Mouse (Mus musculus) embryonic facial prominence, embryonic 12.5 days (tissue): ENCODE measurements around the gene Cxcr6. TPM values are rescaled to one million over a fixed set of nuclear protein-coding genes. Genes with fewer than 3 reads are reported as not detected.
A peak's percentile ranks its signal among the peaks of the same experiment; 100 is the strongest.

Experiments used
- ATAC-seq: fragments of 200-750 bp; cut with Nextera tagmentation; 2 replicates; pipeline ENCODE4 v1.8.0; 2017; ENCODE audit not compliant: insufficient number of reproducible peaks, insufficient read depth, low FRiP score, low TSS enrichment
- H3K27ac ChIP-seq: fragments of 300-500 bp; sonication (generic); 2 replicates; pipeline ENCODE4 v1.5.1; 2016; ENCODE audit warnings: mild to moderate bottlenecking
- H3K27me3 ChIP-seq: fragments of 300-500 bp; sonication (generic); 2 replicates; pipeline ENCODE4 v1.6.1; 2016; ENCODE audit warnings: mild to moderate bottlenecking, moderate library complexity
- H3K36me3 ChIP-seq: fragments of 300-500 bp; sonication (generic); 2 replicates; pipeline ENCODE4 v1.6.1; 2016; ENCODE audit warnings: mild to moderate bottlenecking
- H3K4me1 ChIP-seq: fragments of 300-500 bp; sonication (generic); 2 replicates; pipeline ENCODE4 v1.6.1; 2016
- H3K4me2 ChIP-seq: fragments of 300-500 bp; sonication (generic); replicated peaks from 2 replicates; pipeline ENCODE4 v1.6.1; 2016; ENCODE audit warnings: mild to moderate bottlenecking, moderate library complexity
- H3K4me3 ChIP-seq: fragments of 300-500 bp; sonication (generic); 2 replicates; pipeline ENCODE4 v1.5.1; 2016; ENCODE audit warnings: mild to moderate bottlenecking
- H3K9ac ChIP-seq: fragments of 300-500 bp; sonication (generic); 2 replicates; pipeline ENCODE4 v1.6.1; 2016; ENCODE audit warnings: mild to moderate bottlenecking, moderate library complexity
- H3K9me3 ChIP-seq: fragments of 300-500 bp; sonication (generic); 2 replicates; pipeline ENCODE4 v1.6.1; 2016; ENCODE audit warnings: mild to moderate bottlenecking, moderate library complexity
- WGBS: fragments of 180-500 bp; shearing (Covaris S2); methylation state at CpG from one replicate; pipeline ENCODE4 v1.1.7; 2016; 5-methylcytosine and 5-hydroxymethylcytosine counted together
- polyA plus RNA-seq: library from polyadenylated mRNA; unstranded; fragments of >200 nt; fragmentation: Nextera tagmentation; extraction: Ambion mirVana; gene quantifications from 2 replicates; pipeline ENCODE4 v1.2.1, GENCODE M21; 2016

The Cxcr6 gene
- polyA plus RNA-seq, 1 experiment from 2014 or later, result 0.12 TPM

DNA sequence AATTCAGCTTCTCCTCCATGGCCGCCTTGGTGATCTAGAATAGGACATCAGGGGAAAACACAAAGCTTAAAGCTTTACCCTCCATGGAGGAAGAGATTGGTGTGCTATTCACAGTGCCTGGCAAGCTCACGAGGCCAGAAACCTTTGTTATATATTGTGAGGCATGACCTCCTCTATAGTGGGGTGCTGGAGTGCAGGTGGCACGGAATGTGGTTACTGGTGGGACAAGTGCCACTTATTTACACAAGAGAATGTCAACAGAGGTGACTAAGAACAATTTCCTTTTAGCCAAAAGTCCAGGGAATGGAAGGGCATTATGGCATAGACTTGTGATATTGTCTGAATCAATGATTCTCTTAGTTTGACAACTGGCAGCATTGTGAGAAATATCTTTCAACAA lies 20.4 kb downstream of the Cxcr6 start:
- ATAC-seq, result no peak
- H3K9ac ChIP-seq, result no peak overlapping the region
- H3K27me3 ChIP-seq, result no peaks in the 10 kb centered on the region
- H3K27ac ChIP-seq, result no peak overlapping the region
- no peaks in the 10 kb centered on the region for H3K4me1 ChIP-seq
- no peak overlapping the region for H3K4me2 ChIP-seq
- no peak overlapping the region for H3K4me3 ChIP-seq
- peaks cover 77% of the 10 kb centered on the region for H3K36me3 ChIP-seq
- H3K9me3 ChIP-seq, result no peaks in the 10 kb centered on the region
- 84% methylated on average over 3 of the region's 3 CpGs for WGBS

DNA sequence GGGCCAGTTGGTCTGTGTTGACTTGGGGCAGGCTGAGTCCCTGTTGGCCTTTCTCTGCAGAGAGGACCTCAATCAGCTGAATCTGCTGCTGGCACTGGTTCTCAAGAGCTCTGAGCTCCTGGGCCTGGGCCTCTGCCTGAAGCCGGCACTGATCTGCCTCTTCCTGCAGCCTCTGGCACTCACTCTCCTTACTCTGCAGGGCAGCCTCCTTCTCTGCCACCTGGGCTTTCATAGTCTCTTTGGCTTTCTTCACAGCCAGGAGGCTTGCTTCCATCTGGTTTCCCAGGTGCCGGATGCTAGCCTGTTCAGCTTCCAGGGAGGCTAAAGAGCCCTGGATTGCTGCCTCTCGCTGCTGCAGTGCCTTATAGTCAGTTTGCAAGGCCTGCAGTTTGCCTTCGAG lies 22.6 kb downstream of the Cxcr6 start:
- H3K4me2 ChIP-seq, result no peak overlapping the region
- no peaks in the 10 kb centered on the region for H3K9me3 ChIP-seq
- 88% methylated on average over 4 of the region's 4 CpGs for WGBS
- H3K36me3 ChIP-seq, result peaks cover 56% of the 10 kb centered on the region
- no peaks in the 10 kb centered on the region for H3K27me3 ChIP-seq
- H3K4me1 ChIP-seq, result no peaks in the 10 kb centered on the region
- no peak overlapping the region for H3K27ac ChIP-seq
- H3K9ac ChIP-seq, result no peak overlapping the region
- ATAC-seq, result no peak
- no peak overlapping the region for H3K4me3 ChIP-seq

DNA sequence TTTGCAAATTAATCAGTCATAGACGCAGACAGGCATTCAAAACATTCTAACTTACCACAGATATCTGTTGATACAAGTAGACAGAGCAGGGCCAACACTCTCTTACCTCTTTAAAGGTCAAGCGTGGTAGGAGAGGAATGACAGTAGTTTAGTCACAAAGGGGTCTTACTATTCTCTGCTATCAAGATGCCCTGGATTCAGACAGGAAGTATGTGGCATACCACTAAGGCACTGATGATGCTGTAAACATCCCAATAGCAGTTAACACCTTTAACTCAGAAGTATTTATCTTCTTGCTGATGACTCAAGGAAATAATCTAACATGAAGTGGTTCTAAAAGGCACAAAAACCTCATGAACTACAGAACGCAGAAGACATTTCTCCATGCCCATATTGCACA lies 29.6 kb downstream of the Cxcr6 start:
- Histone ChIP-seq H3K27ac (no peak overlapping the region), H3K36me3 (peaks cover 20% of the 10 kb centered on the region), H3K4me1 (no peaks in the 10 kb centered on the region), H3K9ac (no peak overlapping the region), H3K4me2 (no peak overlapping the region), H3K4me3 (no peak overlapping the region), H3K9me3 (no peaks in the 10 kb centered on the region), H3K27me3 (no peaks in the 10 kb centered on the region)
- ATAC-seq, result no peak
- 88% methylated on average over 3 of the region's 3 CpGs for WGBS

DNA sequence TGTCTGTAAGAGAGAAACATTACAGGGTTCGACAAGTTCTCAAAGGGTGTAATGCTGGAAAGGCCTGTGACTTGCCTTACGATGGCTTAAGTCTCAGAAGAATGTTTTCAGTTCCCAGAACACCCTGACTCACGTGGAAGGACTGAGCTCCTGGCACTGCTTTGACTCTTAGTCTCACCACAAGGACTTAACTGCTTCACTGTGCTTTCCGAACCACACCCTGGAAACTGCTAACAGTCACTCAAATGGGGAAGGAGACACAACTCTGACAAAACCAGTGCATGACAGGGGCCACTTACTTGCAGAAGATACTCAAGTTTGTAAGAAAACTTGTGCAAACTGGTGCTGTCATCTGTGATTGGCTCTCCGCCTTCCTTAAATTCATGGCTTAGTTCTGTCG lies 34.0 kb downstream of the Cxcr6 start:
- Histone ChIP-seq H3K4me2 (no peak overlapping the region), H3K27ac (no peak overlapping the region), H3K9ac (no peak overlapping the region), H3K36me3 (peaks cover 17% of the 10 kb centered on the region), H3K4me3 (no peak overlapping the region), H3K27me3 (no peaks in the 10 kb centered on the region), H3K4me1 (no peaks in the 10 kb centered on the region), H3K9me3 (no peaks in the 10 kb centered on the region)
- no peak for ATAC-seq
- WGBS, result 87% methylated on average over 6 of the region's 6 CpGs

DNA sequence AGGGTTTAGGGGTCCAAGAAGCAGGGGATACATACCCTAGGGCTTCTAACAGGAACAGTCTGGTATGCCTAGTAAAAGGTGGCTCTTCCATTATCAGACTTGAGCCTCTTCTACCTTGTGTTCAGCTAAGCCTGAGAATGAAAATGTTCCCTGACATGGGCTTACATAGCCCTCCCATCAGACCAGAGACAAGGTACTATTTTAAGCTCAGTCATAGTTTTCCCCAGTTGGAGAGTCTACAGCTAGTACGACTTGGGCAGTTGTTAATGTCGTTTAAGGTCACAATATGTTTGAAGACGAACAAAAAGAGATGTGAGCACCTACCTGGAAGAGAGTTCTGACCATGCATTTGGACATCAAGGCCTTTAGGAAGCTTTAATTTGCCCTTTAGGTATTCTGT lies 38.2 kb downstream of the Cxcr6 start:
- WGBS, result 89% methylated on average over 3 of the region's 3 CpGs
- Histone ChIP-seq H3K4me1 (no peaks in the 10 kb centered on the region), H3K36me3 (peaks cover 4% of the 10 kb centered on the region; the same call in 1 of the 2 replicates), H3K9me3 (no peaks in the 10 kb centered on the region), H3K4me3 (no peak overlapping the region), H3K9ac (no peak overlapping the region), H3K4me2 (no peak overlapping the region), H3K27me3 (no peaks in the 10 kb centered on the region), H3K27ac (no peak overlapping the region)
- no peak for ATAC-seq

DNA sequence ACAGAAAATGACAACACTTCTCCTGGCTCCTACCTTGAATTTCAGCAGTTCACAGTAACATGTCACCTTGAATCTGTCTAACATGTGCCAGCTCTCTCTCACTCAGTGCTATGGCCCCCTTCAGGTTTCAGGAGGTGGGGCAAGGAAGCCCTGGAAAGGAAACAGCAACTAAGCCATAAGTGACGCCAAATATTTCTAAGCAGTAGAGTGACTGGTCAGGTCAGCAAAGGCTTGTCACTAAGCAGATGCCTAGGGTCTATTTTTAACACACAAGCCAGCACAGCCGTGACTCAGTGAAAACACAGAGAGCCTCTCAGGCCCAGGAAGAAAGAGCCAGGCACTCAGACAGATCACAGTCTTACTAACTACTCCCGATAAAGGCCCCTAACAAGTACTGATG lies 38.8 kb downstream of the Cxcr6 start:
- no peaks in the 10 kb centered on the region for H3K9me3 ChIP-seq
- no peak overlapping the region for H3K4me3 ChIP-seq
- ATAC-seq, result no peak
- H3K27me3 ChIP-seq, result no peaks in the 10 kb centered on the region
- 56% methylated on average over 3 of the region's 3 CpGs for WGBS
- peaks cover 4% of the 10 kb centered on the region; the same call in 1 of the 2 replicates for H3K4me1 ChIP-seq
- H3K36me3 ChIP-seq, result peaks cover 4% of the 10 kb centered on the region; the same call in 1 of the 2 replicates
- no peak overlapping the region for H3K4me2 ChIP-seq
- no peak overlapping the region for H3K27ac ChIP-seq
- no peak overlapping the region for H3K9ac ChIP-seq

DNA sequence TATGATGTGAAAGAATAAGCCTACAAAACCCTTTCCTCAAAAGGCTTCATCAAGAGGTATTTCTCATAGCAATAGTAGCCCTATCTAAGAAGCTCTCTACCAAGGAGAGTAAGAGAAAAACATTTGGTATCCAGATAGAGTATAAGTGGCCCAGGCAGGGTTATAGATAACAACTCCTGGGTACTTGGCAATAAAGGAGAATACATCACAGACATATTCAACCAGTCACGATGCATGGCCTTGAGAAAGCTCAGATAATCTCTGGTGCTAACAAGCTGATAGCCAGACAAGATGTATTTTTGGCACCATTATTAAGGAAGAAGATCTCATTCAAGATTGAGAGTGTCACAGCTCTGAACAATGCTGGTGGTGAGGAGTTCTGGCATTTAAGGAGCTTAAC lies 40.2 kb downstream of the Cxcr6 start:
- H3K4me1 ChIP-seq, result peaks cover 4% of the 10 kb centered on the region; the same call in 1 of the 2 replicates
- H3K27me3 ChIP-seq, result no peaks in the 10 kb centered on the region
- H3K27ac ChIP-seq, result no peak overlapping the region
- WGBS, result 95% methylated on average over 1 of the region's 1 CpGs
- no peak overlapping the region for H3K4me2 ChIP-seq
- ATAC-seq, result no peak
- H3K36me3 ChIP-seq, result peaks cover 4% of the 10 kb centered on the region; the same call in 1 of the 2 replicates
- no peak overlapping the region for H3K9ac ChIP-seq
- H3K9me3 ChIP-seq, result no peaks in the 10 kb centered on the region
- no peak overlapping the region for H3K4me3 ChIP-seq

DNA sequence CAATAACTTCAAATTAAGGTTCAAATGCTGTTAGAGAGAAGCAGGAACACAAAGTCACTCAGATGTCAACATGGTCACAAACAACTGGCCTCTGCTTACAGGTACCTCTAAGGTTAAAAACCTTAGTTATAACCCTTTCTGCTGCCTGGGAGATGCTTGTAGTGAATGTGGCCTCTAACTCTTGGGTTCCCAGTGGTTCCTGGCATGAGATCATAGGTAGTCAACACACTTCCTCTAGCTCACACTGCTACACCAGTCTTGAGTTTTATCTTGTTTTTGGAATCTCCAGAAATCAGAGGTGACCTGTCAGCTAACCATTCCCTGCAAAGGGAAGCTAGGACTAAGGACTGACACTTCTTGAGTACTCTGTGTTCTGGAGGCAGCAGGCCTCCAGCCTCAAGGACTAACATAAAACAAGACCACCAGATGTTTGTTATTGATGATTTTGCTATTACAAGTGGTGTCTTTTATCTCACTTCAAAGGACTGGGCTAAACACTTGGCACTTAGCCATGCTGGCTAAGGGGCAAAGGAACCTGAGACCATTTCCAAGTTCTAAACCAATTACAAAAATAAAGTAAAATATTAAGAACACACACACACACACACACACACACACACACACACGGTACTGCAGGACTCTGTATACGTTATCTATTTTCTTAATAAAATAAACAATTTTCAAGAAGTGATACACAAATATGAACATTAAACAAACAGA lies 43.9 kb downstream of the Cxcr6 start:
- Histone ChIP-seq H3K9me3 (no peaks in the 10 kb centered on the region), H3K27ac (no peak overlapping the region), H3K4me2 (peak overlapping the region; percentile 72), H3K27me3 (no peaks in the 10 kb centered on the region), H3K4me3 (no peak overlapping the region), H3K4me1 (peaks cover 4% of the 10 kb centered on the region; the same call in 1 of the 2 replicates), H3K9ac (no peak overlapping the region), H3K36me3 (no peaks in the 10 kb centered on the region)
- no peak for ATAC-seq
- 68% methylated on average over 2 of the region's 2 CpGs for WGBS

DNA sequence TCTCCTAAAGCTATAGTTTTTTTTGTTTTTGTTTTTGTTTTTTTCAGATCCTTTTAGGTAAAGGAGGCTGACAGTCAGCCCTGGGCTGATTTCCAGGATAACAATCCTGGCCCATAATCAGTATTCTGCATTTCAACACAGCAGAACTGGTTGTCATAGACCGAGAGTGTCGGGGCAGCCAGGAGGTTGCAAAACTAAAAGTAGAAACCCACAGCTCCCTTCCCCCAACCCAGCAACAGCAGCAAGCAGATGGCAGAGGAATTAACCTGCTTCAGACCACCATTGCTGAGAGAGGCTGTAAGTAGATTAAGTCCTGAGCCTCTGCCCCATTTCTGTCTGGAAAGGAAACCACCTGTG lies 44.4 kb downstream of the Cxcr6 start:
- Histone ChIP-seq H3K27me3 (no peaks in the 10 kb centered on the region), H3K4me1 (peaks cover 4% of the 10 kb centered on the region; the same call in 1 of the 2 replicates), H3K4me3 (peak overlapping the region; percentile 76), H3K27ac (peak overlapping the region; percentile 95), H3K9ac (peak overlapping the region; percentile 76), H3K9me3 (no peaks in the 10 kb centered on the region), H3K36me3 (no peaks in the 10 kb centered on the region), H3K4me2 (peak overlapping the region; percentile 72)
- ATAC-seq, result no peak
- 15% methylated on average over 2 of the region's 2 CpGs for WGBS

DNA sequence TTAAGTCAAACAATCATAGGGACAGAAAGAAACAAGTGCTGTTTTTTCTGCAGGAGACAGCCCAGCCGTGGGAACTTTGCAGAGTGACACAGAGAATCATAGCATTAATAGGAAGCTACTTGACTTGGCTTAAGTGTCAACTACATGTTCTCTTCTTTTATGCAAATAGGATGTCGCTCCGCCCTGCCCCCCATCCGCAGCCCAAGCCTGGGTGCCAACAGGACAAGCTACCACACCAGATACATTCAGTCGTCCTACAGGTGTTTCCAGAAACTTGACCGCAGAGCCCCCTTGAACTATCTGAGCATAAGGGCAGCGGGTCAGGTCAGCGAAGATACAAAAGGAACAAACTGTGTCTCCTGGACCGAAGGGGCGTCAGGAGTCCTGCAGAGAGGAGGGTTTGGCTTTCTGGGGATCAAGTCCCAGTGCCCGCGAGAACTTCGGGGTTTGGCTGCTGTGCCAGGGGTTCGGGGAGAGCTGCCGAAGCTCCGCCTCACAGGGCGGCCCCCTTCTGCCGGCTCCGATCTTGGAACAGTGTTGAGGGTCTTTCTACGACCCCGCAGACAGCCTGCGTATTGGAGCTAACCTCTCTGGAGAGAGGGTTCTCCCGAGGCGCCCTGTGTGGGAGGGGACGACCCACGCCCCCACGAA lies 44.9 kb downstream of the Cxcr6 start:
- H3K9me3 ChIP-seq, result no peaks in the 10 kb centered on the region
- H3K4me3 ChIP-seq, result peak overlapping the region; percentile 76
- H3K36me3 ChIP-seq, result no peaks in the 10 kb centered on the region
- H3K4me1 ChIP-seq, result peaks cover 4% of the 10 kb centered on the region; the same call in 1 of the 2 replicates
- under 1% methylated on average over 27 of the region's 27 CpGs for WGBS
- ATAC-seq, result peak; percentile 88
- H3K4me2 ChIP-seq, result peak overlapping the region; percentile 72
- H3K27ac ChIP-seq, result peak overlapping the region; percentile 95
- H3K9ac ChIP-seq, result peak overlapping the region; percentile 76
- H3K27me3 ChIP-seq, result no peaks in the 10 kb centered on the region

DNA sequence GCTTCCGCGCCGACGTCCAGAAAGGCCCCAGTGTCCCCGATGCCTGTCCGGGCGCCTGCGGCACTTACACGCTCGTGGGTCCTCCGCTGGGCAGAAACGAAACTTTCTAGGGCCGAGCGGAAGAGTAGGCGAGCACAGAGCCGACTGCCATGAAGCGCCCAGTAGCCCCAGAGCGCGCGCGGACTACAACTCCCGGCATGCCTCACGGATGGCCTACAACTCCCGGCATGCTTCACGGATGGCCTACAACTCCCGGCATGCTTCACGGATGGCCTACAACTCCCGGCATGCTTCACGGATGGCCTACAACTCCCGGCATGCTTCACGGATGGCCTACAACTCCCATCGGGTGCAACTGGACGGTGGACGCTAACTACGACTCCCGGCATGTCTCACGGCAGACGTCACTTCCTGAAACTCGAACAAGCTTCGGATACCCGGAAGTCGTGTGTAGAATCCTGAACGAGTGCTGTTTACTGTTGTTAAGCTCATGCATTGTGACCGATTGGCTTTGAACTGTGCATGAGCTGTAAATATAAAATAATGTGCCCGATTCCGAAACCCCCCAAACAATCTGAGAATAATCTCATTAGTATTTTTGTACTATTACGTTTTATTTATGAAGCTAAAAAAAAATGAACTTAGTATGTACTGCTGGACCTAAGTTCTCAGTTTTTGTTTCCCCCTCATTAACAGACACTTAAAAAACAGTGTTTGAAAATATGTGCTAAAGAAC lies 45.6 kb downstream of the Cxcr6 start, which contains the start of gene Fyco1:
TSS of gene Fyco1 (minus strand) at position 187 of the 736 bp plus-strand sequence.
- Histone ChIP-seq H3K9ac (peak within 1 kb of the TSS; percentile 76), H3K9me3 (no peaks in the 10 kb centered on the region), H3K27me3 (no peaks in the 10 kb centered on the region), H3K4me3 (peak within 1 kb of the TSS; percentile 76), H3K36me3 (no peaks in the 10 kb centered on the region), H3K4me2 (peak within 1 kb of the TSS; percentile 72), H3K4me1 (peaks cover 4% of the 10 kb centered on the region; the same call in 1 of the 2 replicates), H3K27ac (peak within 1 kb of the TSS; percentile 95)
- WGBS, result under 1% methylated on average over 47 of the region's 47 CpGs
- peak; percentile 98 for ATAC-seq
